Mouse (Mus musculus) ES-Bruce4 (cell line): ENCODE data around the gene Dnase1l2.

Source experiments
- CTCF ChIP-seq: IDR thresholded peaks from one replicate; pipeline ENCODE4 v1.8.1; 2011; ENCODE audit warnings: low read depth, low read length
- EP300 ChIP-seq: IDR thresholded peaks from 2 replicates; pipeline ENCODE4 v1.6.1; 2011; ENCODE audit warnings: low read depth, low read length; ENCODE audit not compliant: insufficient read depth
- POLR2A ChIP-seq: IDR thresholded peaks from one replicate; pipeline ENCODE4 v1.8.1; 2011; ENCODE audit warnings: low read length; ENCODE audit not compliant: insufficient read depth

GRCm38 (mm10) chr17:24454756-24455522 lies 12.0 kb upstream of the Dnase1l2 start:
- TF ChIP-seq EP300 (0 out of 2 replicates have a peak, but pooled peaks have one; percentile 16), POLR2A (peak; percentile 31), CTCF (no peak)
